Mouse (Mus musculus) yolk sac, embryonic 10.5 days (tissue): Measurements from ENCODE around the gene Foxa1.
A peak's percentile ranks its signal among the peaks of the same experiment; 100 is the strongest.

ENCODE experiments used
- DNase-seq: peaks from one replicate; pipeline ENCODE4 v3.0.0-alpha.2; 2017; ENCODE audit warnings: low spot score

The Foxa1 gene

DNA sequence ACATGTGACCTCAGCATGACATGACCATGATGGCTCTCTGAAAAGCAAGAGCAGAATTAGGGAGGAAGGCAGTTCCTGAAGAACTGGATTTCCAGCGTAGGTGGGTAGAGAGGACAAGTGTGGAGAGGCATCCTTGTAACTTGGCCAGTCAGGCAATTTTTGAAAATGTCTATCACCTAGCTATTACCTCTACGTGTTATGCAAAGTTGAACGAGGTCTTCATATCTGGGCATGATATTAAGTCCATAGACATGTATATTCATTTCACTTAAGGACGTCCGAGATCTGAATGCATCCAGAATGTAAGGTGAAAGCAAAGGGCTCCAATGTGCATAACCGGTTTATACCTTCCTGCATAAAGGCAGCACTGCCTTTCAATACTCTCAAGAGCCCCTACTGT, 5.6 kb downstream of the Foxa1 start:
- DNase-seq: no peak

GRCm38 (mm10) chr12:57539551-57539985, 7.1 kb downstream of the Foxa1 start:
- DNase-seq: no peak

DNA sequence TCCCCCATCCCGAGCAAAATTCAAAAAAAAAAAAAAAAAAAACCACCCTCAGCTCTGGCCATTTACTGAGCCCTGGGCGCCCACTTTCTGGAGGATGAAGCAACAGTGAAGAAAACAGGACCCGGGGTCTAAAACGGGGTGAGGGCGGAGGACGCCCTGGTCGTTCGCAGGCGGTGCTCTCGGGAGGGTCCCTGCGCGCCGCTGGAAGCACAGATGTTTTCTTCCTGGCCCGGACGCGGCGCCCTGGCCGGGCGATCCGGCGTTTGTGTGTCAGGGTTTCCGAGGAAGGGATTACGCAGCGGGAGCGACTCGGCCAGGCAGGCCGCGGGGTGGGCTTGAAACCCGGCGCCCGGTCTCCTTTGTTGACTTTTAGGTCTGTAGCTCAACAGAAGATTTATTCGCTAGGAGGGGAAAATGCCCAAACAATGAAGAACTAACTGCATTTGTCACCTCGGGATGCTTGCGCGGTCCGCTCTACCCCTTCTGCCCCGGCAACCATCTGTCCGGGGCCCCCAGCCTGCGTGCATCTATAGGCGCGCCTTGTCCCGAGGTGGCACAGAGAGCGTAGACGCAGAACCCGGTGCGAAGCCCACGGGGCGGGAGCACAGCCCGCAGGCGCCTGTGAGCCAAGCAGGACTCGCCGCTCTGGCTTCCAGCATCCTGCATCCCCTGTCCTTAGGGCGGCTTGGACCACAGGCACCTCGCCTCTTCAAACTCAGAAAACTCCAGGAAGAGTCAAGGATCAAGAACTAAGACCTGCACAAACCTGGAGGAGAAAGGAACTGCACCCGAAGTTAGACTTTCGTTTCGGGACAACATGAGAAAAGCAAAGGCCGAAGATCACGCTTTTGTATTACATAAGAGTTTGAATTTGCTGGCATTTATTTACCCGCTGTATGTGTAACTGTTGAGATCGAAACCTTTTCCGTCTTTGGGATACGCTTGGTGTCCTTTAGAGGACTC, 7.8 kb downstream of the Foxa1 start:
- peak; percentile 61 for DNase-seq

- DNase-seq: no peak
These were observed 8.7 kb downstream of the Foxa1 start for GRCm38 (mm10) chr12:57537791-57538587.

GRCm38 (mm10) chr12:57536909-57537670, 9.6 kb downstream of the Foxa1 start:
- no peak for DNase-seq

GRCm38 (mm10) chr12:57536056-57536908, 10.4 kb downstream of the Foxa1 start:
- no peak for DNase-seq

DNA sequence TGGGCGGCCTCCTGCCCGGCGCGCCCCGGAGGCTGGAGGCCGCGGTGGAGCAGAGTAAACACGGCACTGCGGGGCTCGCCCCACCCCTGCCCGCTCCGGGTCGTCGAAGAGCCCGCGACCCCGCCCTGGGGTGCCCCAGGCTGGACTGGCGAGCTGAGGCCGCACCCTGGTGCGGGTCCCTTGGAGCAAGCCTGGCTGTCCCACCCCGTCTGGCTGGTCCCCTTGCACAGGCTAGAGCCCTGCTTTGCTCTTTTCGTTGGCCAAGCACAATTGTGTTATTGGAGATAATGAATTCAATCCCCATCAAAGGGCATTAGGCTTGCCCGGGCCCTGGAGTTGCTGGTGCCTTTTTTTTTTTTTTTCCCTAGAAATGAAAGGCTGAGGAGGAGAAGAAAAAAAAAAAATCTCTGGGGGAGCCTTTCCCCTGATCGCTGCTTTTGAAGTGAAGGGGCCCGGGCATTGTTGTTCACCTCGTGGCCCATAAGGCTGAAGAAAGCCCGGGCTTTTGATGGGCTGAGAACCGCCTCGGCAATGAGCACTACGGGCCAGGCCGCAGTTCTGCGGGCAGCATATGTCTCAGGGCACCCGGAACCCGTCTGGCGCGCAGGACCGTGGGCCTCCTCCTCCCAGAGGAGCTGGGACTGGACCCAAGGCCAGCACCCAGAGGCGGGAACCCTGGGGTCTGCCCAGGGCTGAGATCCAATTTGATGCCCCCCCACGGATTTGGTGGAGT, 11.7 kb downstream of the Foxa1 start:
- DNase-seq: no peak

DNA sequence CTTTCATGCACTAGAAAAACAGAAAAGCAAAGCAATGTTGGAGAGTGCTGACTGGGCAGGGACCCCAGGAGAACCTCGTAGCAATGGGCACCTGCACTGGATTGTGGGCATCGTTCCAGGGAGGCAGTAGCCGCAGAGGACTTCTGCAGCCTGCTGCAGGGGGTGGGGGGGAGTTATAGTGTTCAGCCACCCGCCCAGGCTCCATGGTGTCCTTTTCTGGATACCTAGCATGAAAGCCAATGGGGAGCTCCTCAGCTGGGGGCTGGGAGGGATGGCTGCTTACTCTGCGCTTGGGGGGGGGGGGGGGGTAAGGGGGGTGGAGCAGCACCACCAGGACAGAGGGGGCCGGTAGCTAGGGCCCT, 12.2 kb downstream of the Foxa1 start:
- no peak for DNase-seq

GRCm38 (mm10) chr12:57530474-57530873, 16.2 kb downstream of the Foxa1 start:
- no peak for DNase-seq

- DNase-seq: no peak
These were observed 18.4 kb downstream of the Foxa1 start for GRCm38 (mm10) chr12:57528335-57528734.

GRCm38 (mm10) chr12:57515702-57516377, 30.9 kb downstream of the Foxa1 start:
- no peak for DNase-seq

DNA sequence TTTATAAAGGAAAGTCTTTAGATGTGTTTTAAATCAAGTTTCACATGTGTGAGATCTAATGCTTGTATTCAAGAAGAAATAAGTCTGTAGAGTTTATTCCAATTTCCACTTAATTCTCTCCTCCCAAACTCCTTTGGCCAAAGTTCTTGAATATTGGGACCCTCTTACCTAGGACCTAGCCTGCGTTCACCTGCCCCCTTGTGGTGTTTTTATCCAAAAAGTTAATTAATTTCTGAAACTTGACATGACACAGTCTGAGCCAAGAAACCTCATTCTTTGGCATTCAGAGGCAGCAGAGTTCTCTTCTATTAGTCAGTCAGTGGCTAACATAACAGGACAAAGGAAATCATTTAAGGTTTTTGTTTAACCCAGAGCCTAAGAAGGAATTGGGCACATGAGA, 32.2 kb downstream of the Foxa1 start:
- DNase-seq: no peak

GRCm38 (mm10) chr12:57511560-57511959, 35.2 kb downstream of the Foxa1 start:
- no peak for DNase-seq

DNA sequence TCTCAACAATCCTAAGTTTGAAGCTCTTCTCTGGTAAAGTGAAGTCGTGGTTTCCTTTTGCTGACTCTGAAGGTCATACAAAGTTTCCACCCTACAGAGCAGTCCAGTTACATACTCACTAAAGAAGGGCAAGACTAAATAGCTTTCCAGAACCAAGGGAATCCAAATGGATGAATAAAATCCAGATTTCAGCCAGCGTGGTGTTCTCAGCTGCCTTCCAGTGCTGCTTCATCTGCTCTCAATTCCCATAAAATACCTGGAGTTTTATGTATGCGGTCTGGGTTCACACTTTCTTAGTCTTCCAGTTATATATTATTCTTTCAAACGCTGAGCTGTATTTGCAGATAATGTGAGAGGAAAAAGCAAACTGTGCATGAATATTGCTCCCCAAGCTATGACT, 35.6 kb downstream of the Foxa1 start:
- no peak for DNase-seq

GRCm38 (mm10) chr12:57509726-57510125, 37.0 kb downstream of the Foxa1 start:
- DNase-seq: no peak

DNA sequence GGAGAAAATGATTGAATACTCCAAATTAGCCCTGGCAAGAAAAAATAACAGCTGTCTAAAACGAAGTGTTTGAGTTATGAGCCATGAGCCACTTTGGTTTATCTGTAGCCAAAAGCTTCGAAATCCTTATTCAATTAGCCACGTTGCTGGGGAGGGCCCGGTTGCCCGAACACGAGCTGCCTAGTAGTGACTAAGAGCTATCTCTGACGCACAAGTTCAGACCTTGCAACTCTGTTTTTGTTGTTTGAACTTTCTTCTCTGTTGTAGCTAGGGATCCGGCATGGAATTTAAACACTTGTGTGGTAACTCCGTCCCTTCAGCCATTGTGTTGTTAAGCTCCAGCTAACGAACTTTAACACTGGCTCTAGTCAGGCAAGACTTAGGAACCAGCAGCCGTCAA, 37.8 kb downstream of the Foxa1 start:
- peak; percentile 38 for DNase-seq

GRCm38 (mm10) chr12:57505329-57505728, 41.4 kb downstream of the Foxa1 start:
- peak; percentile 79 for DNase-seq

GRCm38 (mm10) chr12:57500246-57500645, 46.5 kb downstream of the Foxa1 start:
- no peak for DNase-seq

GRCm38 (mm10) chr12:57496347-57497119, 50.2 kb downstream of the Foxa1 start:
- DNase-seq: peak; percentile 76
